Mouse (Mus musculus): ENCODE data around the gene Lrrc4c.

Gene Lrrc4c

GRCm38 (mm10) chr2:97604688-97605215, 1286.8 kb downstream of the Lrrc4c start:
- DNase-seq (ENCODE audit: low read depth, low spot score), result no peak

GRCm38 (mm10) chr2:97609436-97609835, 1291.5 kb downstream of the Lrrc4c start:
- no peak for DNase-seq (ENCODE audit: low read depth, low spot score)

- no peak for DNase-seq (ENCODE audit: low read depth, low spot score)
Measured at GRCm38 (mm10) chr2:97610566-97610965, 1292.6 kb downstream of the Lrrc4c start.

- DNase-seq (ENCODE audit: low read depth, low spot score), result no peak
Measured at GRCm38 (mm10) chr2:97614724-97615123, 1296.8 kb downstream of the Lrrc4c start.

- no peak for DNase-seq (ENCODE audit: low read depth, low spot score)
Measured at GRCm38 (mm10) chr2:97618589-97618988, 1300.6 kb downstream of the Lrrc4c start.

- DNase-seq (ENCODE audit: low read depth, low spot score), result no peak
Measured at GRCm38 (mm10) chr2:97639941-97640340, 1322.0 kb downstream of the Lrrc4c start.

- DNase-seq (ENCODE audit: low read depth, low spot score), result no peak
Measured at GRCm38 (mm10) chr2:97641661-97642060, 1323.7 kb downstream of the Lrrc4c start.

- no peak for DNase-seq (ENCODE audit: low read depth, low spot score)
Measured at GRCm38 (mm10) chr2:97652711-97653110, 1334.7 kb downstream of the Lrrc4c start.
